Mouse (Mus musculus) heart, embryonic 12.5 days (tissue): ENCODE measurements around the gene Trim67. TPM values are rescaled to one million over a fixed set of nuclear protein-coding genes. Genes with fewer than 3 reads are reported as not detected.

Experiments used
- ATAC-seq: fragments of 200-750 bp; cut with Nextera tagmentation; 2 replicates; pipeline ENCODE4 v1.8.0; 2017; ENCODE audit warnings: moderate TSS enrichment, moderate library complexity; ENCODE audit not compliant: insufficient number of reproducible peaks, low FRiP score
- H3K27ac ChIP-seq: fragments of 300-500 bp; sonication (generic); 2 replicates; pipeline ENCODE4 v1.5.1; 2016; ENCODE audit warnings: mild to moderate bottlenecking, moderate library complexity; ENCODE audit not compliant: poor library complexity, severe bottlenecking
- H3K27me3 ChIP-seq: fragments of 300-500 bp; sonication (generic); replicated peaks from 2 replicates; pipeline ENCODE4 v1.6.1; 2016; ENCODE audit warnings: mild to moderate bottlenecking, moderate library complexity
- H3K36me3 ChIP-seq: fragments of 300-500 bp; sonication (generic); 2 replicates; pipeline ENCODE4 v1.6.1; 2016; ENCODE audit warnings: mild to moderate bottlenecking, moderate library complexity
- H3K4me1 ChIP-seq: fragments of 300-500 bp; sonication (generic); replicated peaks from 2 replicates; pipeline ENCODE4 v1.6.1; 2016; ENCODE audit warnings: mild to moderate bottlenecking
- H3K4me2 ChIP-seq: fragments of 300-500 bp; sonication (generic); 2 replicates; pipeline ENCODE4 v1.6.1; 2016; ENCODE audit warnings: mild to moderate bottlenecking, moderate library complexity
- H3K4me3 ChIP-seq: fragments of 300-500 bp; sonication (generic); 2 replicates; pipeline ENCODE4 v1.5.1; 2016; ENCODE audit warnings: mild to moderate bottlenecking
- H3K9ac ChIP-seq: fragments of 300-500 bp; sonication (generic); 2 replicates; pipeline ENCODE4 v1.6.1; 2016; ENCODE audit warnings: mild to moderate bottlenecking, moderate library complexity
- H3K9me3 ChIP-seq: fragments of 300-500 bp; sonication (generic); replicated peaks from 2 replicates; pipeline ENCODE4 v1.6.1; 2016; ENCODE audit warnings: mild to moderate bottlenecking, moderate library complexity
- WGBS: fragments of 180-500 bp; shearing (Covaris S2); methylation state at CpG from one replicate; pipeline ENCODE4 v1.1.7; 2016; 5-methylcytosine and 5-hydroxymethylcytosine counted together
- polyA plus RNA-seq: library from polyadenylated mRNA; unstranded; fragments of >200 nt; fragmentation: Nextera tagmentation; extraction: Ambion mirVana; gene quantifications from 2 replicates; pipeline ENCODE4 v1.2.1, GENCODE M21; 2016

Gene Trim67
- polyA plus RNA-seq, 1 experiment from 2014 or later, result 0.24 TPM

- 34% methylated on average over 5 of the region's 5 CpGs for WGBS
- no peaks in the 10 kb centered on the region for H3K9me3 ChIP-seq
- H3K4me1 ChIP-seq, result peaks cover 41% of the 10 kb centered on the region
- no peak for ATAC-seq
- H3K9ac ChIP-seq, result no peak overlapping the region
- H3K4me3 ChIP-seq, result no peak overlapping the region
- H3K27me3 ChIP-seq, result no peaks in the 10 kb centered on the region
- peaks cover 66% of the 10 kb centered on the region for H3K36me3 ChIP-seq
- peak overlapping the region; percentile 35; the same call in 1 of the 2 replicates for H3K27ac ChIP-seq
- H3K4me2 ChIP-seq, result no peak overlapping the region
These were observed 79.8 kb downstream of the Trim67 start for GRCm38 (mm10) chr8:124872690-124873089.

DNA sequence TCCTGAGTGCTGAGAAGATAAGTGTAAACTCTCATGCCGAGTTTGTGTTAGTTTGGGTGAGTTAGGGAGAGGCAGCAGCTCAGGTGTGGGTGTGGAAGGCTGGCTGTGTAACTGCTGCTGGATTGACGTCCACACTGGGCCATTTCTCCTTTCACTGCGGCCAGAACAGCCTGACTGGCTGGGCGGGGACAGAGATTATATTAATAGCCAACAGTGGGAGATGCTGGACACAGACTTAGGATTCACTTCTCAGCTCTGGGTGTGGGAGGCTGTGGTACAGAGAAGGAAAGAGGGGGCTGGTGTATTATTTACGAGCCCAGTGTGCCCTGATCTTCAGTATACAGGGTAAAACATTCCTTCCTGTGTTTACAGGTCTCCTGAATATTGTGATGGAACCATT is 85.2 kb downstream of the Trim67 start:
- peaks cover 96% of the 10 kb centered on the region for H3K36me3 ChIP-seq
- no peak overlapping the region for H3K9ac ChIP-seq
- H3K27me3 ChIP-seq, result no peaks in the 10 kb centered on the region
- H3K4me2 ChIP-seq, result no peak overlapping the region
- no peak for ATAC-seq
- no peak overlapping the region for H3K27ac ChIP-seq
- H3K4me3 ChIP-seq, result no peak overlapping the region
- no peaks in the 10 kb centered on the region for H3K9me3 ChIP-seq
- peaks cover 19% of the 10 kb centered on the region for H3K4me1 ChIP-seq
- WGBS, result 77% methylated on average over 5 of the region's 5 CpGs

- H3K27me3 ChIP-seq, result no peaks in the 10 kb centered on the region
- no peak overlapping the region for H3K4me3 ChIP-seq
- no peaks in the 10 kb centered on the region for H3K9me3 ChIP-seq
- peaks cover 96% of the 10 kb centered on the region for H3K36me3 ChIP-seq
- peaks cover 17% of the 10 kb centered on the region for H3K4me1 ChIP-seq
- ATAC-seq, result no peak
- no peak overlapping the region; the same call in 1 of the 2 replicates for H3K9ac ChIP-seq
- 52% methylated on average over 10 of the region's 10 CpGs for WGBS
- no peak overlapping the region for H3K4me2 ChIP-seq
- H3K27ac ChIP-seq, result no peak overlapping the region
These were observed 86.1 kb downstream of the Trim67 start for GRCm38 (mm10) chr8:124878946-124879526.

Other genes with a start within 250 kb of the Trim67 start
- 0.43 and 0.71 TPM in 2 replicates for gene Agt, start 223.4 kb upstream of the Trim67 start, polyA plus RNA-seq
- 0.08 and 0.34 TPM in 2 replicates for gene Capn9, start 217.0 kb upstream of the Trim67 start, polyA plus RNA-seq
- 49.1 and 52.5 TPM in 2 replicates for gene 2310022B05Rik, start 129.7 kb upstream of the Trim67 start, polyA plus RNA-seq
- 42.8 and 43.3 TPM in 2 replicates for gene Ttc13, start 71.1 kb upstream of the Trim67 start, polyA plus RNA-seq
- 20.2 and 21.3 TPM in 2 replicates for gene Arv1, start 71.0 kb upstream of the Trim67 start, polyA plus RNA-seq
- 2.6 and 2.8 TPM in 2 replicates for gene Fam89a, start 41.3 kb upstream of the Trim67 start, polyA plus RNA-seq
- 109 and 116 TPM in 2 replicates for gene Gnpat, start 69.9 kb downstream of the Trim67 start, polyA plus RNA-seq
- 57.1 and 59.4 TPM in 2 replicates for gene 2810004N23Rik, start 70.0 kb downstream of the Trim67 start, polyA plus RNA-seq
- gene Exoc8, start 104.6 kb downstream of the Trim67 start, polyA plus RNA-seq, result 10.1 and 10.3 TPM in 2 replicates
- gene Sprtn, start 104.8 kb downstream of the Trim67 start, polyA plus RNA-seq, result 10.4 and 10.9 TPM in 2 replicates
- 16.5 and 18.6 TPM in 2 replicates for gene Egln1, start 156.2 kb downstream of the Trim67 start, polyA plus RNA-seq
- gene Tsnax, start 219.9 kb downstream of the Trim67 start, polyA plus RNA-seq, result 91.8 and 95.9 TPM in 2 replicates